Mouse (Mus musculus): ENCODE data around the gene Aldh2. TPM values are rescaled to one million over a fixed set of nuclear protein-coding genes. Genes with fewer than 3 reads are reported as not detected.

Gene Aldh2
- polyA plus RNA-seq, 1 experiment = 151 TPM

DNA sequence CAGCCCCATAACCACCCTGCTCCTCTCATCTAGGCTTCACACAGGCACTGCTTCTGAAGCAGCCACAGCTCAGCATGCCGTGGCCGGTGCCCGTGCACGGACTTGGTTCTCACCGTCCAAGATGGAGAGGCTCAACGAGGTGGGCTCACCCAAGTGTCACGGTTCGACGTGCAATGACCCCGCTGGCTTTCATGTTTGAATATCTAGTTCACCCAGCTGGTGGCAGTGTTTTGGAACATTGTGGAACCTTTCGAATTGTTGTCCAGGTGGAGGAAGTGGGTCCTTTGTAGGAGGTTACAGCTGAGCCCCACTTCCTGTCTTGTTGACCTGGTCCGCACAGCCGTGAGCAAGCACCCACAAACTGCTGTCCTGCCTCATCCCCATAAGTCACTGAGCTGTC is 19.5 kb downstream of the Aldh2 start:
- TF ChIP-seq GATA1 (IDR thresholded peaks at IDR 0.05; ENCODE audit: low read length) = no peak

DNA sequence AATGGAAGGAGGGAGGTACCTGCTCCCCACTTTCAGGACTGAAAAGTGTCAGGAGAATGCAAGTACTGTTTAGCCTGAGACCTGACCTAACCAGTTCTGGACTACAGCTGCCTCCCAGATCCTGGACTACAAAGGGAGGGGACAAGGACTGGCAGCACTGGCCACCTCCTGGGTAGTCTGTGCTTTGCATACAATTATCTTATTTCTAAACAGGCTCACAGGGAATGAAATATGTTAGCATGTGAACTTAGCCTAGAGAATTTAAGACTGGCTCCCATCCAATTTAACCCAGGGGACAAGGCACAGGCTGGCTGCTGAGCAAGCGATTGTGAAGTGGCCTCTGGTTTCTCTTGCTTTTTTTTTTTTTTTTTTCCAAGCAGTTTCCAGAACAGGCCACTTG is 22.8 kb downstream of the Aldh2 start:
- no peak for TF ChIP-seq GATA1 (IDR thresholded peaks at IDR 0.05; ENCODE audit: low read length)

DNA sequence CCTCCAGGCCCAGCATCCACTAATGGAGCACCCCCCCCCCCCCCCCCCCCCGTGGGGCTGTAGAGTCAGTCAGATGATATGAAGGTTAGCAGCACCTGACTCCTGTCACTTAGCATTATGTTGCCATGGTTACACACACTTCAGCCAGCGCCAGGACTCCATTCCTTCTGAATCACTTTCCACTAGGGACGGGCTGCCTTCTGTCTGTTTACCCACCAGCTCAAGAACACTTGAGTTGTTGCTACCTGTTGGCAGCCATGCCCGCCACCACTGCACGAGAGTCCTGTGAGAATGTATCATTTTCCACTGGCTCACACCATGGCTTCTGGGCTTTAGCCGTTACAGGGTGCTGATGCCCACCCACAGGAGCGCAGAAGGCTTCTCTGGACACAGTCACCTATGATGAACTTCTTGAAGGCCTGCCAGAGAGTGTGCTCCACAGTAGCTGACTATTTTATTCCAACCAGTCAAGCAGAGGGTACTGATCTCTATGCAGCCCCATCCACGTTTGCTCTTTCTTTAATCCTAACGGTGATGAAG is 23.7 kb downstream of the Aldh2 start:
- no peak for TF ChIP-seq GATA1 (IDR thresholded peaks at IDR 0.05; ENCODE audit: low read length)

DNA sequence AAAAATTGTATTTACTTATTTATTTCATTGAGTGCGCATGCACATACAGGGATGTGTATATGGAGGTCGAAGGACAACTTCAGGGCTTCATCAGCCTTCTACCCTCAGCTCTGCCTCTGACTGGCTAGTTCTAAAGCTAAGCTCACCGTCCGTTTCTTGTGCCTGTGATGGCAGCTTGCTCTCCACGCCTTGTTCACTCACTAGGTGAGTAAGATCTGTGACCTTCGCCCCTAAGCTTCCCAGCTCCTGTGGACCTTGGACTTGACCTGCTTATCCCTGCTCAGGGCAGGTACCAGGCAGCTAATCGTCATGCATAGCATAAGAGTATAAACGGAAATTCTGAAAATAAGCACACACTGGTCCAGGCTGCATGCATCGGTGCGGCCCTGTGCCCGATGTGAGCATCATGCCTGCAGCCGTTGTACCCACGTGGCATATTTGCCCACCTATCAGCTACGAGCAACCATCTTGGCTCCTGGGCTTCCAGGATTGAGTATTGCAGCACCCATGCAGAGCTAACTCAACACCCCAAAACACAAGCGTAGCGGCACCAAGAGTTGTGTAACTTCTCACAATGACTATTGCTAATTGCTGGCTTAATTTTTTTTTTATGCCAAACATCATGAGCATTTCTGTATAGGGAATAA is 27.5 kb downstream of the Aldh2 start:
- no peak for TF ChIP-seq GATA1 (IDR thresholded peaks at IDR 0.05; ENCODE audit: low read length)

DNA sequence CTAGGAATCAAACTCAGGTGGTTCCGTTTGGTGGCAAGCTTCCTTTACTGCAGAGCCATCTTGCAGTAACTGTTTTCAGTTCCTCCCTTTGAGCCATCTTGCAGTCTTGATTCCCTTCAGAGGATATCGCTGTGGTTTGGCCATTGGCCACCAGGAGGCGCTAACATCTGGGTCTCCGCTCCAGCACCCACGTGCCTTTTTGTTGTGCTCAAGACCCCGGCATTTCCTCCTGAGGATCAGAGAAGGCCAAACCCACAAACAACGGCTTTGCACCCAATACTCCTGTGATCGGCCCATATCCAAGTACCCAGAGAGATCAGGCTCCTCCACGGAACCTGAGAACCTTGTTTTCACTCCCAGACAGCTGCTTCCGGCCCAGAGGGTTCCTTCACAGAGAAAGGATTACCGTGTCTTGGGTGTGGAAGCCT is 29.1 kb downstream of the Aldh2 start:
- TF ChIP-seq GATA1 (IDR thresholded peaks at IDR 0.05; ENCODE audit: low read length) = no peak

DNA sequence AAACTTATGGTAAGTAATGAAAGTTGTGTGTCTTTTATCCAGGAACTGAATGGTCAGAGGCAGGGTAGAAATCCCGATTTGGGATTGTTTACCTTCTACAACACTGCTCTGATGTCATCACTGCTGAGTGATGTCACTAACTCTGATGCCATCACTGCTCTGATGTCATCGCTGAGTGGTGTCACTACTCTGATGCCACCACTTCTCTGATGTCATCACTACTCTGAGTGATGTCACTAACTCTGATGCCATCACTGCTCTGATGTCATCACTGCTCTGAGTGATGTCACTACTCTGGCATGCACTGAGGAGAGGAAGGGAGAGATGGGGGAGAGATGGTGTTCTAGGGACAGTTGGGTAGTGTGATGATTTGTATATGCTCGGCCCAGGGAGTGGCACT is 31.2 kb downstream of the Aldh2 start:
- TF ChIP-seq GATA1 (IDR thresholded peaks at IDR 0.05; ENCODE audit: low read length) = no peak

DNA sequence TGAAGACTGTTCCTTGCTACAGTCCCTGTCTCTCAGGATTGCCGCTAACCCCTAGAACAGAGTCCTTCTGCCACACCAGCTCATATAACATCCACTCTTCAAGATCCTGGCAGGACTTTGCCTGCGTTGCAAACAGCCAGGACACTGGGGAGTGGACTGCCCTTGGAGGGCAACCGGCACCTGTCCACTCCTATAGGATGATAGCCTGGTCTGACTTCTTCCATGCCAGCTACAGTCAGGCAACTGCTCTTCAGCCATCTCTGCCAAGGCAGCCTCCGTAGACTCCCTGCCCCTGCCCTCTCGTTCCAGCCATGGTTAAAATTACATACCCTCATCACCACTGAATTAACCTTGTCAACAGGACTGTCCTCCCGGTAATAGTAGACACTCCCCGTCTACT is 44.4 kb downstream of the Aldh2 start:
- TF ChIP-seq GATA1 (IDR thresholded peaks at IDR 0.05; ENCODE audit: low read length) = no peak

DNA sequence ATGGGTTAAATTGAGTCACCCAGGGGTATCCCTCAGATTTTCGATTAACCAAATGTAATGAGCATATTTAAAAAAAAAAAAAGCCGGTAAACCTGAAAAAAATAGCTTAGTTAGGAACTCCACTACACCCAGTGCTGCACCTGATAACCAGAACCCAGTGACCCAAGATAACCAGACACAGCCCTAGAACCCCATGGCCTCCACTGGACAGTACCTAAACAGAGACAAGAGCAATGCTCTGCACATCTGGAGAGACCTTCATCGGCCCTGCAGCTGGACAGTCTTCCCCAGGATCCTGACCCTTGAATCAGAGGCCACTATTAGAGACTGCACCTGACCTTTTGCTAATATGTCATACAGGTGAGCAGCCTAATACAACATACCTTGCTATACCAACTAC is 46.5 kb downstream of the Aldh2 start:
- no peak for TF ChIP-seq GATA1 (IDR thresholded peaks at IDR 0.05; ENCODE audit: low read length)

DNA sequence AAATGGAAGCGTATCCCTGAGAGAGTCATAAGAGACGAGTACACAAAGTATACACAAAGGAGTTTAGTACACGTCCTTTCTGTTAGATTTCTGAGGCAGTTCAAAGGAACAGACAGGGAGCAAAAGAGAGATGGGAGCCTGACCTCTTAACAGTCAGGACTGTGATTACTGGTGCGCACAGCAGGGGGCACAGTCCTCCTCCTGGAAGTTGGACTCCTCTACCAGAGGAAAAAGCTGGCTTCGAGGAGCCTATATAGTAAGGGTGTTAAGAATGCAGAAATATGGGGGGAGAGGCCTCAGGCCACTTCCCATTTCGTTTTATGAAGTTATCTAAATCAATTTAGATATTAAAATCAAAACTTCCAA is 47.1 kb downstream of the Aldh2 start:
- TF ChIP-seq GATA1 (IDR thresholded peaks at IDR 0.05; ENCODE audit: low read length) = no peak

DNA sequence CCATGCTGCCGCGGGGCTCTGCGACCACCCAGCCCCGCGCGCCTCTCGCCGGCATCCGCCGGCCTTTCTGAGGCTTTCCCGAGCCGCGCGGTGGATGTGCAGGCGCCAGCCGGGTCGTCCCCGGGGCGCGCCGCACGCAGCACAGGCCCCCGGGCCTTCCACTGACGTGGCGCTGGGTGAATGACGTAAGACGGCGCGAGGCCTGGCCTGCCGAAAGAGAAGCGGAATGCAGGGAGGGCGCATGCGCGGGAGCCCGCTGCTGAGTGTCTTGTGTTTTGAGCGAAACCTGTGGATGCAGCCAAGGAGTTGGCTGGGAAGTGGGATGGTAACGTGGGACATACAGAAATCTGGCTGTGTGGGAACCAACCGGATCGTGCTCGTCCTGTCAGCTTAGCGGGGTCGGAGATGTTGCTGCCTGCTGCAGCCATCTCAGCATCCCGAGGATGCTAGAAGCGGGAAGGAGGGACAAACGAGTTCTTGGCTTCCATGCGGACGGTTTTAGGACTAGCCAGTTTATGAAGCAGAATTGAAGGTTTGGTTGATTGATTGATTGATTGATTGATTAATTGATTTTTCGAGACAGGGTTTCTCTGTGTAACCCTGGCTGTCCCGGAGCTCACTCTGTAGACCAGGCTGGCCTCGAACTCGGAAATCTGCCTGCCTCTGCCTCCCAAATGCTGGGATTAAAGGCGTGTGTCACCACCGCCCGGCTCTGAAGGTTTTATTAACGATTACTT is 47.7 kb downstream of the Aldh2 start, which contains the start of gene Mapkapk5:
Gene Mapkapk5 (minus strand): TSS at position 113 of the 737 bp plus-strand sequence.
- TF ChIP-seq GATA1 (IDR thresholded peaks at IDR 0.05; ENCODE audit: low read length) = no peak

DNA sequence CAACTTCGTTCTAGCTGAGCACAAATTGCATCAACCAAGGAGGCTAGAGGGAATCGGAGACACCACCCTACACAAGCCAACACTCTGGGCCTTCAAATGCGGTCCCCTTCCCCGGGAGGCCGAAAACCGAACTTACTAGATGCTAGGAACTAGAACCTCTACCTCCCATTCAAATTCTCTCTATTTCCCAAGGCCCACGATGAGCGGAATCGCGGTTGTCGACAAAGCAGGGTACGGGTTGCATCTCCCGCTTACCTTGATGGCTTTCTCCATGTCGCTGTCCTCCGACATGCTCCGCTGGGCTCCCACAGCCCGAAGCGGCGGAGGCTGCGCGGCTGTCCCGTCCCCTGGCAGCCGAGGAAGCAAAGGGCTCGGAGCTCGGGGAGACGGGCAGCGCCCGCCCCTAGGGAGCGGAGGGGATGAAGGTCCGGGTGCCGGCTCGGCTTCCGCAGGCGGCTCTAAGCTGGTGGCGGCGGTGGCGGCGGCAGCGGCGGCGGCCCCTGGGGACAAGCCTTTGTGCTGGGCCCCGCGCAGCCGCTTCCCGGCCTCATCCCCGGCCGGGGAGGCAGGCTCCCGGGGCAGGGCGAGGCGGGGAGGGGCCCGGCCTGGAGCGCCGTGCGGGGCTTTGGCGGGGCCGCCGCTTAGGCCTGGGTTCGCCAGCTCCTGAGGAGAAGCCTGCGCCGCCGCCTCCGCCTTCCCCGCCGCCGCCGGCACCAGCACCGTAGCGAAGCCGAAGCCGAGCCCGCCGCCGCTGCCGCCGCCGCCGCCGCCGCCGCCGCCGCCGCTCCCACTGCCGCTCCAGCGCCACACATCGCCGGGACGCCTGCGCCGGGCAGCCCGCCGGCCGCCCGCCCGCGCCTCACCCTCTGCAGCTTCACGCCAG is 48.5 kb downstream of the Aldh2 start, which contains the start of the genes Adam1a and Gm42878:
Gene Adam1a (minus strand): TSS at position 573 of the 883 bp plus-strand sequence.
Gene Gm42878 (minus strand): TSS at position 573 of the 883 bp plus-strand sequence.
- no peak for TF ChIP-seq GATA1 (IDR thresholded peaks at IDR 0.05; ENCODE audit: low read length)

DNA sequence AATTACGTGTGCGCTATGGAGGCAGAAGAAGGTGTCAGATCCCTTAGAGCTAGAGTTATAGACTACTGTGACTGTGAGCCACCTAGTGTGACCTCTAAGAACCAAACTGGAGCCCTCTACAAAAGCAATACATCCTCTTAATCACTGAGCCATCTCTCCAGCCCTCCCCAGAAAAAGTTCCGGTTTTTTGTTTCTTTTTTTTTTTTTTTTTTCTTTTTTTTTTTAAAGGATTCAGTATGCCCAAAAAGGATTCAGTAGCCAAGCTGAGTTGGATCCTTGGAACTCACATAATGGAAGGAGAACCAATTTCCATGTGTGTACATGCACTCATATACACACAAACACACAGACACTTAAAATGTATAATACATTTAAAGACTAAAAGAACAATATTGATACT is 50.3 kb downstream of the Aldh2 start:
- no peak for TF ChIP-seq GATA1 (IDR thresholded peaks at IDR 0.05; ENCODE audit: low read length)

DNA sequence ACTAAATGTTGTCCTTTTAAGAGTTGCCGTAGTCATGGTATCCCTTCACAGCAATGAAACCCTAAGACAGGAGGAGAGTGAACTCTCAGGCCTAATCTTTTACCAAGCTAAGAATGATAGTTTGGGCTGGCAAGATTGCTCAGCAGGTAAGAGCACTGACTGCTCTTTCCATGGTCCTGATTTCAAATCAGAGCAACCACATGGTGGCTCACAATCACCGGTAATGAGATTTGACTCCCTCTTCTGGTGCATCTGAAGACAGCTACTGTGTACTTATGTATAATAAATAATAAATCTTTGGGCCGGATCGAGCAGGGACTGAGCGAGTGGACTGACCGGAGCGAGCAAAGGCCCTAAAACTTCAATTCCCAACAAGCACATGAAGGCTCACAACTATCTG is 52.4 kb downstream of the Aldh2 start:
- no peak for TF ChIP-seq GATA1 (IDR thresholded peaks at IDR 0.05; ENCODE audit: low read length)

DNA sequence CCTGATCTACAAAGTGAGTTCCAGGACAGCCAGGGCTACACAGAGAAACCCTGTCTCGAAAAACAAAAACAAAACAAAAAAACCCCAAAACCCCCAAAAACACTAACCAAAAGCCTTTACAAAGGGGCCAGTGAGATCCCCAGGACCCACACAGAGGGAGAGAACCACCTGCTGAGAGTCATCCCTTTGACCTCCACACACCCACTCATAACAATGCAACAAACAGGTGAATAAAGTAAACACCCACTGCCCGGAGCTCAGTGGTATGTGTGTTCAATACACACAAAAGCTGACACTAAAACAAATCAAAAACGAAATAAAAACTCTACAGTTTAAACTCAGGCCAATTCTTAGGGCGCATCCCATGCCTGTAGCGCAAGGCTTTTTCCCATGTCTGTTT is 53.6 kb downstream of the Aldh2 start:
- no peak for TF ChIP-seq GATA1 (IDR thresholded peaks at IDR 0.05; ENCODE audit: low read length)

DNA sequence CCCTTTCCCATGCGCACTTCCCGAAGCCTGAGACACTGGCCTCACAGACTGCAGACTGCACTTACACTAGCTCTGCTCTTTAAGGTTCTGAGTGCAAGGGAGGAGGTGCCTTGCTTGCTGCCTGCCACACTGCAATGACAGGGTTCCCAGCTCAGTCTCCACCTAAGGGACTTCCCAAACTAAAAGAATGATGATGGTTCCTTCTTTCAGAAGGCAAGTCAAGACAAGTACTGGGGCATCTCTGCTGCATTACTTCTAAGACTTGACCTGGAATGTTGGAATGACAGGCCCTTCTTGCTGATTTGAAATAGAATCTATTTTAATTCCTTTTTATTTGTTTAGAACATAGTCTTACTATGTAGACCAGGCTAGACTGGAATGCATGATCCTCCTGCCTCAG is 56.0 kb downstream of the Aldh2 start:
- TF ChIP-seq GATA1 (IDR thresholded peaks at IDR 0.05; ENCODE audit: low read length) = no peak

Data from G1E-ER4 (cell line).